Mouse (Mus musculus) hindbrain, embryonic 13.5 days (tissue): ENCODE data around the gene Nxnl1. TPM values are rescaled to one million over a fixed set of nuclear protein-coding genes. Genes with fewer than 3 reads are reported as not detected.

Source experiments
- ATAC-seq: fragments of 200-750 bp; cut with Nextera tagmentation; 2 replicates; pipeline ENCODE4 v1.8.0; 2017; ENCODE audit warnings: moderate TSS enrichment; ENCODE audit not compliant: low FRiP score
- H3K27ac ChIP-seq: fragments of 300-500 bp; sonication (generic); 2 replicates; pipeline ENCODE4 v1.5.1; 2015; ENCODE audit warnings: inconsistent platforms, mild to moderate bottlenecking, moderate library complexity
- H3K27me3 ChIP-seq: fragments of 300-500 bp; sonication (generic); 2 replicates; pipeline ENCODE4 v1.6.1; 2015; ENCODE audit warnings: mild to moderate bottlenecking, inconsistent platforms
- H3K36me3 ChIP-seq: fragments of 300-500 bp; sonication (generic); 2 replicates; pipeline ENCODE4 v1.6.1; 2015; ENCODE audit warnings: mild to moderate bottlenecking, inconsistent platforms
- H3K4me1 ChIP-seq: fragments of 300-500 bp; sonication (generic); replicated peaks from 2 replicates; pipeline ENCODE4 v1.6.1; 2015; ENCODE audit warnings: inconsistent platforms
- H3K4me2 ChIP-seq: fragments of 300-500 bp; sonication (generic); 2 replicates; pipeline ENCODE4 v1.6.1; 2015; ENCODE audit warnings: inconsistent platforms, mild to moderate bottlenecking, moderate library complexity
- H3K4me3 ChIP-seq: fragments of 300-500 bp; sonication (generic); 2 replicates; pipeline ENCODE4 v1.5.1; 2015; ENCODE audit warnings: mild to moderate bottlenecking, inconsistent platforms
- H3K9ac ChIP-seq: fragments of 300-500 bp; sonication (generic); 2 replicates; pipeline ENCODE4 v1.6.1; 2015; ENCODE audit warnings: mild to moderate bottlenecking, inconsistent platforms
- H3K9me3 ChIP-seq: fragments of 300-500 bp; sonication (generic); 2 replicates; pipeline ENCODE4 v1.6.1; 2016; ENCODE audit warnings: inconsistent platforms
- WGBS: fragments of 180-500 bp; shearing (Covaris S2); methylation state at CpG from one replicate; pipeline ENCODE4 v1.1.7; 2015; 5-methylcytosine and 5-hydroxymethylcytosine counted together
- polyA plus RNA-seq: library from polyadenylated mRNA; unstranded; fragments of >200 nt; fragmentation: Nextera tagmentation; extraction: Ambion mirVana; gene quantifications from 2 replicates; pipeline ENCODE4 v1.2.1, GENCODE M21; 2015

The Nxnl1 gene
- polyA plus RNA-seq, 1 experiment from 2014 or later: not detected

- 0 out of 2 replicates have a peak overlapping the region, but pooled peaks have one; percentile 23 for H3K4me2 ChIP-seq
- peak overlapping the region; percentile 21; the same call in 1 of the 2 replicates for H3K9ac ChIP-seq
- no peak overlapping the region for H3K4me3 ChIP-seq
- H3K36me3 ChIP-seq: peaks cover 25% of the 10 kb centered on the region
- WGBS: 61% methylated on average over 6 of the region's 6 CpGs
- ATAC-seq: no peak
- no peak overlapping the region for H3K27ac ChIP-seq
- no peaks in the 10 kb centered on the region for H3K9me3 ChIP-seq
- H3K27me3 ChIP-seq: peaks cover 16% of the 10 kb centered on the region
- H3K4me1 ChIP-seq: peaks cover 33% of the 10 kb centered on the region
These were observed 30.0 kb upstream of the Nxnl1 start for GRCm38 (mm10) chr8:71596384-71596783.

- H3K27me3 ChIP-seq: peaks cover 11% of the 10 kb centered on the region
- no peaks in the 10 kb centered on the region for H3K9me3 ChIP-seq
- no peak overlapping the region for H3K4me3 ChIP-seq
- H3K36me3 ChIP-seq: peaks cover 25% of the 10 kb centered on the region
- H3K9ac ChIP-seq: peak overlapping the region; percentile 21; the same call in 1 of the 2 replicates
- H3K4me1 ChIP-seq: peaks cover 38% of the 10 kb centered on the region
- peak; percentile 2; the same call in 1 of the 2 replicates for ATAC-seq
- peak overlapping the region; percentile 23; the same call in 1 of the 2 replicates for H3K4me2 ChIP-seq
- H3K27ac ChIP-seq: no peak overlapping the region
- 8% methylated on average over 27 of the region's 27 CpGs for WGBS
These were observed 29.5 kb upstream of the Nxnl1 start for GRCm38 (mm10) chr8:71595862-71596261.

- no peaks in the 10 kb centered on the region for H3K9me3 ChIP-seq
- H3K36me3 ChIP-seq: peaks cover 18% of the 10 kb centered on the region
- peak overlapping the region; percentile 43; the same call in 1 of the 2 replicates for H3K9ac ChIP-seq
- H3K4me2 ChIP-seq: no peak overlapping the region
- no peak overlapping the region for H3K4me3 ChIP-seq
- 97% methylated on average over 4 of the region's 4 CpGs for WGBS
- peaks cover 45% of the 10 kb centered on the region for H3K4me1 ChIP-seq
- no peaks in the 10 kb centered on the region for H3K27me3 ChIP-seq
- no peak for ATAC-seq
- H3K27ac ChIP-seq: no peak overlapping the region
These were observed 27.9 kb upstream of the Nxnl1 start for GRCm38 (mm10) chr8:71594324-71594722.

- WGBS: 93% methylated on average over 8 of the region's 8 CpGs
- peak overlapping the region; percentile 85 for H3K4me2 ChIP-seq
- H3K9ac ChIP-seq: peak overlapping the region; percentile 96
- peaks cover 13% of the 10 kb centered on the region; the same call in 1 of the 2 replicates for H3K36me3 ChIP-seq
- ATAC-seq: no peak
- no peaks in the 10 kb centered on the region for H3K9me3 ChIP-seq
- H3K27ac ChIP-seq: peak overlapping the region; percentile 99; the same call in 1 of the 2 replicates
- no peak overlapping the region; the same call in 1 of the 2 replicates for H3K4me3 ChIP-seq
- H3K27me3 ChIP-seq: no peaks in the 10 kb centered on the region
- H3K4me1 ChIP-seq: peaks cover 45% of the 10 kb centered on the region
These were observed 27.3 kb upstream of the Nxnl1 start for GRCm38 (mm10) chr8:71593556-71594323.

GRCm38 (mm10) chr8:71592374-71593170 is 26.2 kb upstream of the Nxnl1 start:
- Histone ChIP-seq H3K4me3 (peak overlapping the region; percentile 66), H3K27me3 (no peaks in the 10 kb centered on the region), H3K4me1 (peaks cover 45% of the 10 kb centered on the region), H3K4me2 (peak overlapping the region; percentile 85), H3K27ac (peak overlapping the region; percentile 99), H3K36me3 (peaks cover 16% of the 10 kb centered on the region; the same call in 1 of the 2 replicates), H3K9ac (peak overlapping the region; percentile 96), H3K9me3 (no peaks in the 10 kb centered on the region)
- ATAC-seq: peak; percentile 76
- WGBS: 5% methylated on average over 60 of the region's 60 CpGs

- peak; percentile 83 for ATAC-seq
- Histone ChIP-seq H3K4me3 (peak within 1 kb of the TSS; percentile 66), H3K36me3 (peaks cover 24% of the 10 kb centered on the region), H3K9me3 (no peaks in the 10 kb centered on the region), H3K4me2 (peak within 1 kb of the TSS; percentile 85), H3K4me1 (peaks cover 40% of the 10 kb centered on the region), H3K27me3 (no peaks in the 10 kb centered on the region), H3K27ac (peak within 1 kb of the TSS; percentile 99), H3K9ac (peak within 1 kb of the TSS; percentile 96)
- under 1% methylated on average over 71 of the region's 71 CpGs for WGBS
These were observed 25.3 kb upstream of the Nxnl1 start, which contains the start of gene Pgls for GRCm38 (mm10) chr8:71591471-71592373. Gene Pgls (plus strand): TSS chr8:71592176.

GRCm38 (mm10) chr8:71591017-71591416 is 24.6 kb upstream of the Nxnl1 start:
- H3K9ac ChIP-seq: peak overlapping the region; percentile 96
- no peak for ATAC-seq
- H3K36me3 ChIP-seq: peaks cover 29% of the 10 kb centered on the region
- WGBS: 26% methylated on average over 5 of the region's 5 CpGs
- peak overlapping the region; percentile 85 for H3K4me2 ChIP-seq
- H3K27ac ChIP-seq: peak overlapping the region; percentile 99
- no peaks in the 10 kb centered on the region for H3K9me3 ChIP-seq
- no peaks in the 10 kb centered on the region for H3K27me3 ChIP-seq
- H3K4me1 ChIP-seq: peaks cover 34% of the 10 kb centered on the region
- peak overlapping the region; percentile 66 for H3K4me3 ChIP-seq

GRCm38 (mm10) chr8:71588762-71589161 is 22.4 kb upstream of the Nxnl1 start:
- Histone ChIP-seq H3K4me2 (no peak overlapping the region), H3K27me3 (no peaks in the 10 kb centered on the region), H3K4me3 (no peak overlapping the region), H3K36me3 (peaks cover 39% of the 10 kb centered on the region), H3K9me3 (no peaks in the 10 kb centered on the region), H3K4me1 (peaks cover 25% of the 10 kb centered on the region), H3K27ac (no peak overlapping the region), H3K9ac (no peak overlapping the region)
- 74% methylated on average over 3 of the region's 3 CpGs for WGBS
- no peak for ATAC-seq

GRCm38 (mm10) chr8:71586891-71587290 is 20.5 kb upstream of the Nxnl1 start:
- no peak overlapping the region for H3K9ac ChIP-seq
- no peaks in the 10 kb centered on the region for H3K27me3 ChIP-seq
- H3K9me3 ChIP-seq: no peaks in the 10 kb centered on the region
- no peak overlapping the region for H3K27ac ChIP-seq
- no peak overlapping the region for H3K4me2 ChIP-seq
- peaks cover 44% of the 10 kb centered on the region for H3K36me3 ChIP-seq
- peaks cover 12% of the 10 kb centered on the region for H3K4me1 ChIP-seq
- ATAC-seq: no peak
- WGBS: 78% methylated on average over 2 of the region's 2 CpGs
- H3K4me3 ChIP-seq: no peak overlapping the region

GRCm38 (mm10) chr8:71580201-71580600 is 13.8 kb upstream of the Nxnl1 start:
- Histone ChIP-seq H3K9me3 (no peaks in the 10 kb centered on the region), H3K36me3 (peaks cover 44% of the 10 kb centered on the region), H3K9ac (no peak overlapping the region), H3K4me2 (no peak overlapping the region), H3K4me1 (peaks cover 13% of the 10 kb centered on the region), H3K27ac (no peak overlapping the region), H3K4me3 (no peak overlapping the region), H3K27me3 (peaks cover 13% of the 10 kb centered on the region; the same call in 1 of the 2 replicates)
- ATAC-seq: peak; percentile 46; the same call in 1 of the 2 replicates
- WGBS: 26% methylated on average over 9 of the region's 9 CpGs

- Histone ChIP-seq H3K36me3 (peaks cover 37% of the 10 kb centered on the region), H3K4me3 (no peak overlapping the region), H3K4me2 (no peak overlapping the region), H3K9me3 (no peaks in the 10 kb centered on the region), H3K27me3 (peaks cover 13% of the 10 kb centered on the region; the same call in 1 of the 2 replicates), H3K27ac (peak overlapping the region; percentile 35; the same call in 1 of the 2 replicates), H3K9ac (no peak overlapping the region), H3K4me1 (peaks cover 15% of the 10 kb centered on the region)
- ATAC-seq: 0 out of 2 replicates have a peak, but pooled peaks have one; percentile 11
- 86% methylated on average over 14 of the region's 14 CpGs for WGBS
These were observed 13.1 kb upstream of the Nxnl1 start for GRCm38 (mm10) chr8:71579476-71579875.
